Mouse (Mus musculus) liver, embryonic 13.5 days (tissue): Measurements from ENCODE around the gene Zfp764. TPM values are rescaled to one million over a fixed set of nuclear protein-coding genes. Genes with fewer than 3 reads are reported as not detected.
"Not testable (repeated sequence)": the region's sequence is repeated elsewhere in the genome, so short reads cannot be mapped to it uniquely, and the experiment has no call there.

Experiments used
- ATAC-seq: fragments of 200-750 bp; cut with Nextera tagmentation; 2 replicates; pipeline ENCODE4 v1.8.0; 2017; ENCODE audit warnings: low read depth, mild to moderate bottlenecking, moderate number of reproducible peaks, moderate library complexity
- DNase-seq: peaks from one replicate; pipeline ENCODE4 v3.0.0; 2022
- H3K27ac ChIP-seq: fragments of 300-500 bp; sonication (generic); 2 replicates; pipeline ENCODE4 v1.5.1; 2015; ENCODE audit warnings: moderate library complexity, mild to moderate bottlenecking, inconsistent platforms
- H3K27me3 ChIP-seq: fragments of 300-500 bp; sonication (generic); 2 replicates; pipeline ENCODE4 v1.6.1; 2015; ENCODE audit warnings: mild to moderate bottlenecking, inconsistent platforms
- H3K36me3 ChIP-seq: fragments of 300-500 bp; sonication (generic); 2 replicates; pipeline ENCODE4 v1.6.1; 2015; ENCODE audit warnings: mild to moderate bottlenecking, inconsistent platforms
- H3K4me1 ChIP-seq: fragments of 300-500 bp; sonication (generic); replicated peaks from 2 replicates; pipeline ENCODE4 v1.6.1; 2015; ENCODE audit warnings: inconsistent platforms
- H3K4me2 ChIP-seq: fragments of 300-500 bp; sonication (generic); 2 replicates; pipeline ENCODE4 v1.6.1; 2015; ENCODE audit warnings: inconsistent platforms, mild to moderate bottlenecking, moderate library complexity
- H3K4me3 ChIP-seq: fragments of 300-500 bp; sonication (generic); replicated peaks from 2 replicates; pipeline ENCODE4 v1.5.1; 2015; ENCODE audit warnings: mild to moderate bottlenecking, inconsistent platforms
- H3K9ac ChIP-seq: fragments of 300-500 bp; sonication (generic); 2 replicates; pipeline ENCODE4 v1.6.1; 2015; ENCODE audit warnings: mild to moderate bottlenecking, inconsistent platforms
- H3K9me3 ChIP-seq: fragments of 300-500 bp; sonication (generic); replicated peaks from 2 replicates; pipeline ENCODE4 v1.6.1; 2016; ENCODE audit warnings: inconsistent platforms
- WGBS: fragments of 180-500 bp; shearing (Covaris S2); methylation state at CpG from one replicate; pipeline ENCODE4 v1.1.7; 2015; ENCODE audit not compliant: insufficient replicate concordance; 5-methylcytosine and 5-hydroxymethylcytosine counted together
- polyA plus RNA-seq: library from polyadenylated mRNA; unstranded; fragments of >200 nt; fragmentation: Nextera tagmentation; extraction: Ambion mirVana; gene quantifications from 2 replicates; pipeline ENCODE4 v1.2.1, GENCODE M21; 2015

The Zfp764 gene
- polyA plus RNA-seq, 1 experiment from 2014 or later, result 1.1 TPM

- Histone ChIP-seq H3K4me2 (peak overlapping the region; percentile 63), H3K27ac (no peak overlapping the region), H3K36me3 (no peaks in the 10 kb centered on the region), H3K4me3 (peak overlapping the region; percentile 43), H3K9me3 (no peaks in the 10 kb centered on the region), H3K27me3 (peaks cover 31% of the 10 kb centered on the region), H3K4me1 (peaks cover 12% of the 10 kb centered on the region), H3K9ac (peak overlapping the region; percentile 47)
- no peak for DNase-seq
- ATAC-seq, result 0 out of 2 replicates have a peak, but pooled peaks have one; percentile 26
- 13% methylated on average over 24 of the region's 24 CpGs for WGBS
Measured at GRCm38 (mm10) chr7:127363475-127363921, 43.1 kb downstream of the Zfp764 start.

GRCm38 (mm10) chr7:127362418-127362817 lies 44.2 kb downstream of the Zfp764 start:
- Histone ChIP-seq H3K4me1 (peaks cover 12% of the 10 kb centered on the region), H3K27me3 (peaks cover 34% of the 10 kb centered on the region), H3K4me3 (peak overlapping the region; percentile 28), H3K4me2 (peak overlapping the region; percentile 39)
- not testable (repeated sequence) for DNase-seq, H3K9me3 ChIP-seq, H3K9ac ChIP-seq, H3K27ac ChIP-seq, ATAC-seq, H3K36me3 ChIP-seq
- WGBS, result 19% methylated on average over 13 of the region's 13 CpGs

GRCm38 (mm10) chr7:127361449-127361848 lies 45.2 kb downstream of the Zfp764 start:
- DNase-seq (no peak), ATAC-seq (peak; percentile 50; the same call in 1 of the 2 replicates)
- Histone ChIP-seq H3K4me3 (no peak overlapping the region), H3K9me3 (no peaks in the 10 kb centered on the region), H3K27ac (no peak overlapping the region), H3K4me2 (no peak overlapping the region), H3K27me3 (peaks cover 40% of the 10 kb centered on the region), H3K36me3 (no peaks in the 10 kb centered on the region), H3K4me1 (peaks cover 12% of the 10 kb centered on the region), H3K9ac (no peak overlapping the region)
- 49% methylated on average over 13 of the region's 13 CpGs for WGBS

- no peaks in the 10 kb centered on the region for H3K9me3 ChIP-seq
- H3K4me1 ChIP-seq, result peaks cover 12% of the 10 kb centered on the region
- ATAC-seq (no peak), DNase-seq (no peak)
- no peak overlapping the region for H3K9ac ChIP-seq
- no peak overlapping the region for H3K4me3 ChIP-seq
- peaks cover 40% of the 10 kb centered on the region for H3K27me3 ChIP-seq
- WGBS, result 54% methylated on average over 4 of the region's 4 CpGs
- H3K36me3 ChIP-seq, result no peaks in the 10 kb centered on the region
- no peak overlapping the region for H3K4me2 ChIP-seq
- no peak overlapping the region for H3K27ac ChIP-seq
Measured at GRCm38 (mm10) chr7:127360265-127360664, 46.4 kb downstream of the Zfp764 start.

- H3K9ac ChIP-seq, result no peak overlapping the region
- no peaks in the 10 kb centered on the region for H3K9me3 ChIP-seq
- 54% methylated on average over 4 of the region's 4 CpGs for WGBS
- peaks cover 8% of the 10 kb centered on the region for H3K4me1 ChIP-seq
- H3K36me3 ChIP-seq, result no peaks in the 10 kb centered on the region
- no peak for ATAC-seq
- H3K27ac ChIP-seq, result no peak overlapping the region
- H3K4me2 ChIP-seq, result no peak overlapping the region
- no peak for DNase-seq
- H3K4me3 ChIP-seq, result no peak overlapping the region
- H3K27me3 ChIP-seq, result peaks cover 28% of the 10 kb centered on the region
Measured at GRCm38 (mm10) chr7:127358472-127358871, 48.1 kb downstream of the Zfp764 start.

GRCm38 (mm10) chr7:127357871-127358270 lies 48.8 kb downstream of the Zfp764 start:
- Histone ChIP-seq H3K27ac (no peak overlapping the region), H3K9ac (no peak overlapping the region), H3K4me2 (no peak overlapping the region), H3K4me3 (no peak overlapping the region), H3K4me1 (peaks cover 5% of the 10 kb centered on the region; the same call in 1 of the 2 replicates), H3K36me3 (no peaks in the 10 kb centered on the region), H3K9me3 (no peaks in the 10 kb centered on the region), H3K27me3 (peaks cover 25% of the 10 kb centered on the region)
- DNase-seq, result no peak
- no peak for ATAC-seq
- 51% methylated on average over 2 of the region's 2 CpGs for WGBS

- no peak overlapping the region for H3K4me3 ChIP-seq
- no peaks in the 10 kb centered on the region for H3K9me3 ChIP-seq
- no peak overlapping the region for H3K9ac ChIP-seq
- DNase-seq (no peak), ATAC-seq (no peak)
- no peaks in the 10 kb centered on the region for H3K4me1 ChIP-seq
- no peak overlapping the region for H3K27ac ChIP-seq
- peaks cover 19% of the 10 kb centered on the region for H3K27me3 ChIP-seq
- WGBS, result 42% methylated on average over 3 of the region's 3 CpGs
- no peak overlapping the region for H3K4me2 ChIP-seq
- H3K36me3 ChIP-seq, result no peaks in the 10 kb centered on the region
Measured at GRCm38 (mm10) chr7:127355796-127356195, 50.8 kb downstream of the Zfp764 start.

Other genes starting within 250 kb of the Zfp764 start
- 27.1 and 32.1 TPM in 2 replicates for gene Cd2bp2, start 210.8 kb downstream of the Zfp764 start, polyA plus RNA-seq
- gene Tbc1d10b, start 198.4 kb downstream of the Zfp764 start, polyA plus RNA-seq, result 15.8 and 15.9 TPM in 2 replicates
- 42.7 and 46.8 TPM in 2 replicates for gene Mylpf, start 197.9 kb downstream of the Zfp764 start, polyA plus RNA-seq
- 8.3 and 9.0 TPM in 2 replicates for gene Zfp553, start 173.8 kb downstream of the Zfp764 start, polyA plus RNA-seq
- gene Sept1, start 173.7 kb downstream of the Zfp764 start, polyA plus RNA-seq, result 9.7 and 9.8 TPM in 2 replicates
- 19.0 and 20.6 TPM in 2 replicates for gene Zfp771, start 162.5 kb downstream of the Zfp764 start, polyA plus RNA-seq
- gene Dctpp1, start 146.1 kb downstream of the Zfp764 start, polyA plus RNA-seq, result 134 and 136 TPM in 2 replicates
- gene Sephs2, start 132.8 kb downstream of the Zfp764 start, polyA plus RNA-seq, result 138 and 169 TPM in 2 replicates
- 4.1 and 5.2 TPM in 2 replicates for gene Itgal, start 110.6 kb downstream of the Zfp764 start, polyA plus RNA-seq
- gene Zfp768, start 61.2 kb downstream of the Zfp764 start, polyA plus RNA-seq, result 3.1 and 3.5 TPM in 2 replicates
- 1.7 and 2.1 TPM in 2 replicates for gene Zfp747, start 30.8 kb downstream of the Zfp764 start, polyA plus RNA-seq
- gene 9130019O22Rik, start 19.7 kb downstream of the Zfp764 start, polyA plus RNA-seq, result 1.3 and 1.4 TPM in 2 replicates
- gene E430018J23Rik, start 13.2 kb downstream of the Zfp764 start, polyA plus RNA-seq, result 1.3 and 1.4 TPM in 2 replicates
- 9.1 and 10.4 TPM in 2 replicates for gene Zfp688, start 15.2 kb upstream of the Zfp764 start, polyA plus RNA-seq
- 2.2 and 2.4 TPM in 2 replicates for gene Zfp689, start 42.3 kb upstream of the Zfp764 start, polyA plus RNA-seq
- gene Prr14, start 52.8 kb upstream of the Zfp764 start, polyA plus RNA-seq, result 19.4 and 24.0 TPM in 2 replicates
- 3.6 and 3.7 TPM in 2 replicates for gene Fbrs, start 72.4 kb upstream of the Zfp764 start, polyA plus RNA-seq
- gene Srcap, start 105.2 kb upstream of the Zfp764 start, polyA plus RNA-seq, result 12.6 and 14.5 TPM in 2 replicates
- 6.1 TPM in 2 replicates for gene Gm42715, start 112.8 kb upstream of the Zfp764 start, polyA plus RNA-seq
- 3.3 and 4.0 TPM in 2 replicates for gene Tmem265, start 154.6 kb upstream of the Zfp764 start, polyA plus RNA-seq
- 19.3 and 20.2 TPM in 2 replicates for gene Phkg2, start 166.5 kb upstream of the Zfp764 start, polyA plus RNA-seq
- gene Ccdc189, start 181.8 kb upstream of the Zfp764 start, polyA plus RNA-seq, result 7.3 TPM in 2 replicates
- gene Rnf40, start 181.9 kb upstream of the Zfp764 start, polyA plus RNA-seq, result 18.8 and 25.3 TPM in 2 replicates
- 1.6 and 1.8 TPM in 2 replicates for gene Zfp629, start 209.0 kb upstream of the Zfp764 start, polyA plus RNA-seq